Mouse (Mus musculus) myocyte (in vitro differentiated cells): ENCODE data around the gene Stk35. TPM values are rescaled to one million over a fixed set of nuclear protein-coding genes. Genes with fewer than 3 reads are reported as not detected.

ENCODE experiments used
- H3K27me3 ChIP-seq: one replicate; pipeline ENCODE4 v1.6.1; 2011; ENCODE audit not compliant: control insufficient read depth, insufficient read depth, insufficient read length
- H3K36me3 ChIP-seq: one replicate; pipeline ENCODE4 v1.6.1; 2011; ENCODE audit not compliant: control insufficient read depth, insufficient read depth
- H3K4me2 ChIP-seq: one replicate; pipeline ENCODE4 v1.6.1; 2011; ENCODE audit warnings: low read depth, control low read depth
- H3K4me3 ChIP-seq: one replicate; pipeline ENCODE4 v1.5.1; 2011; ENCODE audit warnings: mild to moderate bottlenecking, control low read depth, moderate library complexity
- H3K79me2 ChIP-seq: one replicate; pipeline ENCODE4 v1.6.1; 2011; ENCODE audit not compliant: control insufficient read depth, insufficient read depth
- H3ac ChIP-seq: one replicate; pipeline ENCODE4 v1.6.1; 2011; ENCODE audit not compliant: control insufficient read depth, insufficient read length
- CEBPB ChIP-seq: IDR thresholded peaks from 2 replicates; pipeline ENCODE4 v1.6.1; 2011; ENCODE audit warnings: mild to moderate bottlenecking, moderate library complexity; ENCODE audit not compliant: poor library complexity, insufficient read depth, severe bottlenecking
- E2F4 ChIP-seq: IDR thresholded peaks from one replicate; pipeline ENCODE4 v1.6.1; 2011; ENCODE audit warnings: mild to moderate bottlenecking, control low read depth, moderate library complexity; ENCODE audit not compliant: insufficient read depth
- MAX ChIP-seq: IDR thresholded peaks from one replicate; pipeline ENCODE4 v1.6.1; 2011; ENCODE audit warnings: low read depth, mild to moderate bottlenecking, control low read depth
- MYOD1 ChIP-seq, 3 experiments: IDR thresholded peaks; one replicate each; pipeline ENCODE4 v1.6.1; 2011; ENCODE audit warnings: control low read depth in 2 of 3, low read depth in 2 of 3, mild to moderate bottlenecking in 2 of 3, moderate library complexity in 1 of 3; ENCODE audit not compliant: insufficient read length in 2 of 3, control insufficient read depth in 1 of 3
- MYOG ChIP-seq, 3 experiments: IDR thresholded peaks; one replicate each; pipeline ENCODE4 v1.6.1; 2011; ENCODE audit warnings: control low read depth in 2 of 3, low read depth in 2 of 3, mild to moderate bottlenecking in 2 of 3; ENCODE audit not compliant: insufficient read length in 2 of 3, control insufficient read depth in 1 of 3, insufficient read depth in 1 of 3
- POLR2A ChIP-seq: IDR thresholded peaks from one replicate; pipeline ENCODE4 v1.6.1; 2011; ENCODE audit warnings: low read depth, mild to moderate bottlenecking, control low read depth, moderate library complexity; ENCODE audit not compliant: insufficient read length
- POLR2AphosphoS2 ChIP-seq: IDR thresholded peaks from one replicate; pipeline ENCODE4 v1.6.1; 2011; ENCODE audit warnings: low read depth, control low read depth; ENCODE audit not compliant: insufficient read length
- REST ChIP-seq: IDR thresholded peaks from one replicate; pipeline ENCODE4 v1.6.1; 2011; ENCODE audit warnings: mild to moderate bottlenecking, control low read depth, moderate library complexity; ENCODE audit not compliant: insufficient read depth, insufficient read length
- SRF ChIP-seq: IDR thresholded peaks from one replicate; pipeline ENCODE4 v1.6.1; 2011; ENCODE audit warnings: low read depth; ENCODE audit not compliant: control insufficient read depth, insufficient read length
- TCF12 ChIP-seq: IDR thresholded peaks from one replicate; pipeline ENCODE4 v1.6.1; 2011; ENCODE audit warnings: mild to moderate bottlenecking, control low read depth; ENCODE audit not compliant: poor library complexity, insufficient read depth, severe bottlenecking
- TCF3 ChIP-seq: IDR thresholded peaks from one replicate; pipeline ENCODE4 v1.6.1; 2011; ENCODE audit warnings: low read depth, control low read depth; ENCODE audit not compliant: insufficient read length
- USF1 ChIP-seq: IDR thresholded peaks from one replicate; pipeline ENCODE4 v1.6.1; 2011; ENCODE audit warnings: low read depth, mild to moderate bottlenecking, control low read depth, moderate library complexity
- polyA plus RNA-seq: library from polyadenylated mRNA; unstranded; fragments of >200 nt; fragmentation: generic; extraction: Trizol; gene quantifications from one replicate; pipeline ENCODE4 v1.2.1, GENCODE M21; 2012; ENCODE audit warnings: missing spikeins

Gene Stk35
- polyA plus RNA-seq, 1 experiment, result 6.0 TPM

GRCm38 (mm10) chr2:129834221-129834620 lies 33.9 kb downstream of the Stk35 start:
- H3K4me2 ChIP-seq, result no peak overlapping the region
- no peaks in the 10 kb centered on the region for H3K79me2 ChIP-seq
- no peak overlapping the region for H3ac ChIP-seq
- H3K36me3 ChIP-seq, result no peaks in the 10 kb centered on the region
- H3K27me3 ChIP-seq, result no peaks in the 10 kb centered on the region
- no peak overlapping the region for H3K4me3 ChIP-seq
- TF ChIP-seq POLR2AphosphoS2 (no peak), MYOD1 (IDR thresholded peaks at IDR 0.05; ENCODE audit: control insufficient read depth in 1 of 3, insufficient read length in 2 of 3, low read depth in 2 of 3) (no peak), CEBPB (no peak), SRF (no peak), MYOG (IDR thresholded peaks at IDR 0.05; ENCODE audit: control insufficient read depth in 1 of 3, insufficient read depth in 1 of 3, insufficient read length in 2 of 3, low read depth in 2 of 3) (no peak), TCF3 (no peak), E2F4 (no peak), TCF12 (no peak)

DNA sequence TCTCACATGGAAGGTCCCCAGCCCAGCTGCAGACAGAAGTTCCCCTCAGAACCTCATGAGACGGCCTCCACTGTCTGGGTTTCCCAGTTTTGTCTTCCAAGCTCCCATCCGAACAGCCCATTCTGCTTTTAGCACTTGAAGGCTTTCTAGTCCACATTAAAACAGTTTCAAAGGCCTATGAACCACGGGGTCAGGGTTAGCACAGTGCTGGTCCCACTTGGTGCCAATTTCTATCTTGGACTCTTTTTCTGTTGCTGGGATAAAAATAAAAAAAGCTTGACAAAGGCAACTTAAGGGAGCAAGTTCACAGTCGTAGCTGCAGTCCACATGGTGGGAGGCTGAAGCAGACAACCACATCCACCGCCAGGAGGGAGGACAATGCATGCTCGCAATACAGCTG lies 34.6 kb downstream of the Stk35 start:
- Histone ChIP-seq H3K4me3 (no peak overlapping the region), H3K27me3 (no peaks in the 10 kb centered on the region), H3K79me2 (no peaks in the 10 kb centered on the region), H3ac (no peak overlapping the region), H3K36me3 (no peaks in the 10 kb centered on the region), H3K4me2 (no peak overlapping the region)
- TF ChIP-seq MYOG (IDR thresholded peaks at IDR 0.05; ENCODE audit: control insufficient read depth in 1 of 3, insufficient read depth in 1 of 3, insufficient read length in 2 of 3, low read depth in 2 of 3) (no peak), POLR2A (no peak), TCF12 (no peak), POLR2AphosphoS2 (no peak), MYOD1 (IDR thresholded peaks at IDR 0.05; ENCODE audit: control insufficient read depth in 1 of 3, insufficient read length in 2 of 3, low read depth in 2 of 3) (no peak), REST (no peak), MAX (no peak), CEBPB (no peak), TCF3 (no peak), E2F4 (no peak), SRF (no peak), USF1 (no peak)

GRCm38 (mm10) chr2:129836921-129837320 lies 36.6 kb downstream of the Stk35 start:
- H3K27me3 ChIP-seq, result no peaks in the 10 kb centered on the region
- TF ChIP-seq POLR2AphosphoS2 (no peak), CEBPB (no peak), POLR2A (no peak), TCF3 (no peak), MYOG (IDR thresholded peaks at IDR 0.05; ENCODE audit: control insufficient read depth in 1 of 3, insufficient read depth in 1 of 3, insufficient read length in 2 of 3, low read depth in 2 of 3) (no peak), REST (no peak), MAX (no peak), SRF (no peak), E2F4 (no peak)
- no peak overlapping the region for H3ac ChIP-seq
- H3K79me2 ChIP-seq, result no peaks in the 10 kb centered on the region
- H3K4me2 ChIP-seq, result no peak overlapping the region
- H3K4me3 ChIP-seq, result no peak overlapping the region
- no peaks in the 10 kb centered on the region for H3K36me3 ChIP-seq

- H3K36me3 ChIP-seq, result no peaks in the 10 kb centered on the region
- H3K27me3 ChIP-seq, result no peaks in the 10 kb centered on the region
- H3K4me2 ChIP-seq, result no peak overlapping the region
- TF ChIP-seq CEBPB (no peak), POLR2AphosphoS2 (no peak), POLR2A (no peak), TCF12 (no peak), TCF3 (no peak), SRF (no peak), MYOG (IDR thresholded peaks at IDR 0.05; ENCODE audit: control insufficient read depth in 1 of 3, insufficient read depth in 1 of 3, insufficient read length in 2 of 3, low read depth in 2 of 3) (no peak), MAX (no peak), E2F4 (no peak), MYOD1 (IDR thresholded peaks at IDR 0.05; ENCODE audit: control insufficient read depth in 1 of 3, insufficient read length in 2 of 3, low read depth in 2 of 3) (no peak), USF1 (no peak), REST (no peak)
- H3K79me2 ChIP-seq, result no peaks in the 10 kb centered on the region
- H3K4me3 ChIP-seq, result no peak overlapping the region
- H3ac ChIP-seq, result no peak overlapping the region
Measured at GRCm38 (mm10) chr2:129838321-129838720, 38.0 kb downstream of the Stk35 start.

GRCm38 (mm10) chr2:129845826-129846225 lies 45.5 kb downstream of the Stk35 start:
- TF ChIP-seq POLR2AphosphoS2, result no peak
- no peak for TF ChIP-seq MYOD1 (IDR thresholded peaks at IDR 0.05; ENCODE audit: control insufficient read depth in 1 of 3, insufficient read length in 2 of 3, low read depth in 2 of 3)
- TF ChIP-seq CEBPB, result no peak
- TF ChIP-seq SRF, result no peak
- no peak for TF ChIP-seq TCF3
- TF ChIP-seq REST, result no peak
- TF ChIP-seq MYOG (IDR thresholded peaks at IDR 0.05; ENCODE audit: control insufficient read depth in 1 of 3, insufficient read depth in 1 of 3, insufficient read length in 2 of 3, low read depth in 2 of 3), result no peak
- no peak for TF ChIP-seq E2F4
- TF ChIP-seq USF1, result no peak
- no peak for TF ChIP-seq POLR2A
- TF ChIP-seq MAX, result no peak
- no peak for TF ChIP-seq TCF12
- H3K79me2 ChIP-seq, result no peaks in the 10 kb centered on the region
- no peak overlapping the region for H3K4me2 ChIP-seq

More at GRCm38 (mm10) chr2:129845826-129846225, 45.5 kb downstream of the Stk35 start:
- H3ac ChIP-seq, result no peak overlapping the region
- H3K36me3 ChIP-seq, result no peaks in the 10 kb centered on the region
- no peaks in the 10 kb centered on the region for H3K27me3 ChIP-seq
- no peak overlapping the region for H3K4me3 ChIP-seq
